Mouse (Mus musculus) midbrain, embryonic 12.5 days (tissue): ENCODE data around the gene Robo4. TPM values are rescaled to one million over a fixed set of nuclear protein-coding genes. Genes with fewer than 3 reads are reported as not detected.
A peak's percentile ranks its signal among the peaks of the same experiment; 100 is the strongest.

ENCODE experiments used
- ATAC-seq: fragments of 200-750 bp; cut with Nextera tagmentation; 2 replicates; pipeline ENCODE4 v1.8.0; 2017; ENCODE audit warnings: low read depth, moderate TSS enrichment, moderate library complexity; ENCODE audit not compliant: low FRiP score
- H3K27ac ChIP-seq: fragments of 300-500 bp; sonication (generic); replicated peaks from 2 replicates; pipeline ENCODE4 v1.5.1; 2016; ENCODE audit warnings: mild to moderate bottlenecking
- H3K27me3 ChIP-seq: fragments of 300-500 bp; sonication (generic); 2 replicates; pipeline ENCODE4 v1.6.1; 2016; ENCODE audit warnings: mild to moderate bottlenecking
- H3K36me3 ChIP-seq: fragments of 300-500 bp; sonication (generic); 2 replicates; pipeline ENCODE4 v1.6.1; 2016
- H3K4me1 ChIP-seq: fragments of 300-500 bp; sonication (generic); 2 replicates; pipeline ENCODE4 v1.6.1; 2016
- H3K4me2 ChIP-seq: fragments of 300-500 bp; sonication (generic); replicated peaks from 2 replicates; pipeline ENCODE4 v1.6.1; 2016; ENCODE audit warnings: mild to moderate bottlenecking, moderate library complexity
- H3K4me3 ChIP-seq: fragments of 300-500 bp; sonication (generic); 2 replicates; pipeline ENCODE4 v1.5.1; 2016; ENCODE audit warnings: mild to moderate bottlenecking
- H3K9ac ChIP-seq: fragments of 300-500 bp; sonication (generic); replicated peaks from 2 replicates; pipeline ENCODE4 v1.6.1; 2016; ENCODE audit warnings: mild to moderate bottlenecking, moderate library complexity
- H3K9me3 ChIP-seq: fragments of 300-500 bp; sonication (generic); 2 replicates; pipeline ENCODE4 v1.6.1; 2016; ENCODE audit warnings: mild to moderate bottlenecking
- WGBS: fragments of 180-500 bp; shearing (Covaris S2); methylation state at CpG from one replicate; pipeline ENCODE4 v1.1.7; 2016; 5-methylcytosine and 5-hydroxymethylcytosine counted together
- polyA plus RNA-seq: library from polyadenylated mRNA; unstranded; fragments of >200 nt; fragmentation: Nextera tagmentation; extraction: Ambion mirVana; gene quantifications from 2 replicates; pipeline ENCODE4 v1.2.1, GENCODE M21; 2016

The Robo4 gene
- 6.1 and 6.2 TPM in 2 replicates for polyA plus RNA-seq

- Histone ChIP-seq H3K9me3 (no peaks in the 10 kb centered on the region), H3K27me3 (peaks cover 2% of the 10 kb centered on the region; the same call in 1 of the 2 replicates), H3K27ac (no peak within 1 kb of the TSS), H3K36me3 (no peaks in the 10 kb centered on the region), H3K4me2 (no peak within 1 kb of the TSS), H3K4me1 (no peaks in the 10 kb centered on the region), H3K9ac (no peak within 1 kb of the TSS), H3K4me3 (no peak within 1 kb of the TSS)
- no peak for ATAC-seq
- WGBS = 19% methylated on average over 7 of the region's 7 CpGs
These were observed at the start of gene Robo4 for GRCm38 (mm10) chr9:37401802-37402201. TSS of gene Robo4 (plus strand) at chr9:37401897.

DNA sequence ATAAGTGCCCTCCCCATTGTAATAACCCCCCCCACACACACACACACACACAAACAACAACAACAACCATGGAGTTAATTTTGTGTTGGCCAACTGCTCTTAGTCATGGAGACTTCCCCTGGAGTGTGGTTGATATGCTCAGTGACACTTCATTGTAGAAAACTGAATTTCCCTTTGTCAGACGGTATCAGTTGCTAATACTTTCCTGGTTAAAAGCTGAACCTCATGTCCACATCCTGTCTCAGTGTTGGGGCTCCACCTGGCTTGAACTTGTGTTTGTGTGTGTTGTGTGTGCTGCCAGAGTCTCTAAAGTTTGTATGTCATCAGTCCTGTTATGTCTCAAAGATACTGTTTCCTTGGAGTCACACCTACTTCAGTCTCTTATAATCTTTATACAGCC, 47.2 kb upstream of the Robo4 start:
- Histone ChIP-seq H3K9ac (no peak overlapping the region), H3K4me1 (peaks cover 11% of the 10 kb centered on the region), H3K9me3 (no peaks in the 10 kb centered on the region), H3K4me2 (no peak overlapping the region), H3K36me3 (no peaks in the 10 kb centered on the region), H3K4me3 (no peak overlapping the region), H3K27ac (no peak overlapping the region), H3K27me3 (no peaks in the 10 kb centered on the region)
- 80% methylated on average over 1 of the region's 1 CpGs for WGBS
- no peak for ATAC-seq

- Histone ChIP-seq H3K9ac (no peak overlapping the region), H3K9me3 (no peaks in the 10 kb centered on the region), H3K4me3 (no peak overlapping the region), H3K4me2 (no peak overlapping the region), H3K27me3 (no peaks in the 10 kb centered on the region), H3K36me3 (no peaks in the 10 kb centered on the region), H3K4me1 (peaks cover 25% of the 10 kb centered on the region), H3K27ac (peak overlapping the region; percentile 75)
- peak; percentile 38 for ATAC-seq
- WGBS = 46% methylated on average over 7 of the region's 7 CpGs
These were observed 42.9 kb upstream of the Robo4 start for GRCm38 (mm10) chr9:37358713-37359330.

DNA sequence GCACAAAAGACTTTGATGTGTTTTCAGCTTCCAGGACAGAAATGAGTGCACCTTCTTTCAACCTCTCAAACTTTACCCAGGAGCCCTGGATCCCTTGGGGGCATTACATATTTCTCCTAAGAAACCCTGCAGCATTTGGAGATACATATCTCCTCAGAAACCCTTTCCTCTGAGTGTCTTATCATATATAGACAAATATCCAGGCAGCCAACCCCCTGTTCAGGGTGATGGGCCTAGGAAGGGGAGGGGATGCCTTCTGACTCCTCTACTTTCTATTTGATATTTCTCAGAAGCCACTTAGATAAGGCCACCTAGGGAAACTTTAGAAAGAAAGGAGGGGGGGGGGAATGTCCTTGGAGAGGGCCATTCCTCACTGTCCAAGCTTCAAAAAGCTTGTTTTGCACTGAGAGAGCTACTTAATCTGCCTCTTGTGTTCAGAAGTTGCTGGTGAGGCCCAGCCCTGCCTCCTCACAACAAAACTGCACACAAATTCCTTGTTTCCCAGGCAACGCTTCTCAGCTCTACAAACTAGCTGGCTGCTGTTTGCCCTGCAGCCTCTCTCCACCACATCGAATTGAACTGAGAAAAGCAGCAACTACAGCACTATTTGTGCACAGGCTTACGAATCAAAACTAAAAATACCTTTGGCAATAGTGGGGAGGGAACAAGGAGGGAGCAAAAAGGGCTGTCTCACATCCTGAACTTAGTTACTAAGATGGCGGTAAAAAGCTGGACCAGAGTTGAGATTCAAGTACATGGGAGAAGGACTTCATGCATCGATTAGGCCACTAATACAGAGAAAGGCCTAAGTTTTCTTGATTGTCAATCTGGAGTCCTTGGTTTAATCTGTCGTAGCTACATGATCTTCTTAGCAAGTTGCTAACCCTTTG, 42.1 kb upstream of the Robo4 start:
- Histone ChIP-seq H3K9me3 (no peaks in the 10 kb centered on the region), H3K36me3 (no peaks in the 10 kb centered on the region), H3K27me3 (no peaks in the 10 kb centered on the region), H3K4me3 (no peak overlapping the region), H3K27ac (peak overlapping the region; percentile 75), H3K4me2 (no peak overlapping the region), H3K4me1 (peaks cover 25% of the 10 kb centered on the region), H3K9ac (no peak overlapping the region)
- 12% methylated on average over 6 of the region's 6 CpGs for WGBS
- peak; percentile 88 for ATAC-seq

DNA sequence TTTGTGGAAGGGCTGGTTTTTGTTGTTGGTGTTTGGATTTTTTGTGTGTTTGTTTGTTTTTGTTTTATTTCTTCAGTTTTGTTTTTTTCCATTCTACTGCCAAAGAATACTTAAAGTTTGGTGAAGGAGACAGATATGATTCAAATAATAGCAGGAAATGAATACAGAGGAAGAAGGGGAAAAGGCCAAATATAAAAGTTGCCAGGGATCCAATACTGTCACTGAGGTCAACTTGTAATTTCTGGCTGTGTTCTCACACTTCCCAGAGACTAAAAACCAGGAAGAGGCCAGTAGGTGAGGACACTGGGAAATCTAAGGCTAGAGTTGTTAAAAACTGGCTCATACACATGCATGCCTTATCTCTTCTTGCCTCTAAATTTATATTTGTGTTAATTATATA, 39.6 kb upstream of the Robo4 start:
- no peak overlapping the region for H3K4me3 ChIP-seq
- no peak for ATAC-seq

DNA sequence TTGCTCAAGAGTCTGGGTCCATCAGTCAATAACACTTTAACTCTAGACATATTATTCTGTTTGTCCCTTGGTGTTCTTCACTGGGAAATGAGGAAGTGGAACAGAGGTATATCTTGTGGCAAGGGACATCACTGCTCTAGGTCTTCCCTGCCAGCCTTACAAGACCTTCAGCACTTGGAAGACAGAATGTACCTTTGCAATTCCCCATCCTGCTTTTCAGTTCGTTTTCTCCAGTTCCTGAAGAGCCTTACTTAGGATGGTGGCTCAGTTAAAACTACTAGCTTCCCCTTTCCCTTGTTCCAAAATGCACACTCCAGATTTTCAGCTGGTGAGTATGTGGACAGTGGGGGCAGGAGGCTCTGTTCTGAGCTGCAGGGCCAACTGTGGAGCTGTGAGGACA, 38.8 kb upstream of the Robo4 start:
- no peak for ATAC-seq
- no peaks in the 10 kb centered on the region for H3K27me3 ChIP-seq
- H3K9me3 ChIP-seq = no peaks in the 10 kb centered on the region
- H3K4me2 ChIP-seq = no peak overlapping the region
- peaks cover 25% of the 10 kb centered on the region for H3K4me1 ChIP-seq
- H3K4me3 ChIP-seq = no peak overlapping the region
- H3K27ac ChIP-seq = no peak overlapping the region
- H3K9ac ChIP-seq = no peak overlapping the region
- 74% methylated on average over 1 of the region's 1 CpGs for WGBS
- no peaks in the 10 kb centered on the region for H3K36me3 ChIP-seq

More for the DNA sequence above, 39.6 kb upstream of the Robo4 start:
- Histone ChIP-seq H3K4me1 (peaks cover 25% of the 10 kb centered on the region), H3K4me2 (no peak overlapping the region), H3K27me3 (no peaks in the 10 kb centered on the region), H3K9ac (no peak overlapping the region), H3K9me3 (no peaks in the 10 kb centered on the region), H3K36me3 (no peaks in the 10 kb centered on the region), H3K27ac (no peak overlapping the region)

- H3K4me2 ChIP-seq = no peak overlapping the region
- ATAC-seq = no peak
- H3K4me1 ChIP-seq = peaks cover 23% of the 10 kb centered on the region
- H3K4me3 ChIP-seq = no peak overlapping the region
- no peak overlapping the region for H3K9ac ChIP-seq
- WGBS = 83% methylated on average over 3 of the region's 3 CpGs
- no peak overlapping the region for H3K27ac ChIP-seq
- H3K9me3 ChIP-seq = no peaks in the 10 kb centered on the region
- H3K36me3 ChIP-seq = no peaks in the 10 kb centered on the region
- H3K27me3 ChIP-seq = no peaks in the 10 kb centered on the region
These were observed 38.1 kb upstream of the Robo4 start for GRCm38 (mm10) chr9:37363551-37363950.

DNA sequence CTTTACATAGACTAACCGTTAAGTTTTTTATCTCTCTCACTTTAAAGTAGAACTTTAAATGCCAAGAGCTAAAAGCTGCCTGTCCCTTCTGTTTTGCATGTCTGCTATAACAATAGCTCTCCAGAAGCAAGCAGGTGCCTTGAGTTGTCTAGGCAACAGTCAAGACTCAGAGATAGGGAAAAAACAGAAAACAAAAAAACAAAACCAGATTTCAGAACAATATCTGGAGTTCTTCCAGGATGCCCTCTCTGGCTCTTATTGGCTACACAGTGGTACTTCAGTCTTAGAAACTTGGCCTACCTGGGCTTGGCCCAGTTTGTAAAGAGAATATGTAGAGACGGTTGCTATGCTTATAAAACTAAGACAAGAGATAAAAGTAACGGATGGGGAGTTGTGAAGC, 37.3 kb upstream of the Robo4 start:
- WGBS = 67% methylated on average over 3 of the region's 3 CpGs
- H3K9me3 ChIP-seq = no peaks in the 10 kb centered on the region
- ATAC-seq = no peak

GRCm38 (mm10) chr9:37365706-37366105, 36.0 kb upstream of the Robo4 start:
- 77% methylated on average over 5 of the region's 5 CpGs for WGBS

More for the DNA sequence above, 37.3 kb upstream of the Robo4 start:
- H3K4me1 ChIP-seq = peaks cover 15% of the 10 kb centered on the region
- no peaks in the 10 kb centered on the region for H3K27me3 ChIP-seq
- H3K9ac ChIP-seq = no peak overlapping the region
- no peak overlapping the region for H3K4me3 ChIP-seq
- H3K36me3 ChIP-seq = no peaks in the 10 kb centered on the region
- no peak overlapping the region for H3K27ac ChIP-seq
- no peak overlapping the region for H3K4me2 ChIP-seq

GRCm38 (mm10) chr9:37367301-37368080, 34.2 kb upstream of the Robo4 start, which contains the start of gene Hepacam:
TSS of gene Hepacam (plus strand) at chr9:37367351.
- no peak within 1 kb of the TSS for H3K9ac ChIP-seq
- no peak within 1 kb of the TSS for H3K27ac ChIP-seq
- H3K4me3 ChIP-seq = no peak within 1 kb of the TSS
- no peaks in the 10 kb centered on the region for H3K4me1 ChIP-seq
- no peak within 1 kb of the TSS for H3K4me2 ChIP-seq
- no peaks in the 10 kb centered on the region for H3K9me3 ChIP-seq
- no peaks in the 10 kb centered on the region for H3K27me3 ChIP-seq
- WGBS = 83% methylated on average over 17 of the region's 17 CpGs
- ATAC-seq = no peak
- no peaks in the 10 kb centered on the region for H3K36me3 ChIP-seq

More at GRCm38 (mm10) chr9:37365706-37366105, 36.0 kb upstream of the Robo4 start:
- no peak overlapping the region for H3K9ac ChIP-seq
- ATAC-seq = no peak
- no peak overlapping the region for H3K4me2 ChIP-seq
- H3K27me3 ChIP-seq = no peaks in the 10 kb centered on the region
- H3K36me3 ChIP-seq = no peaks in the 10 kb centered on the region
- H3K27ac ChIP-seq = no peak overlapping the region
- H3K9me3 ChIP-seq = no peaks in the 10 kb centered on the region
- H3K4me3 ChIP-seq = no peak overlapping the region
- H3K4me1 ChIP-seq = peaks cover 2% of the 10 kb centered on the region

GRCm38 (mm10) chr9:37368081-37368830, 33.4 kb upstream of the Robo4 start:
- no peak overlapping the region for H3K27ac ChIP-seq
- H3K4me2 ChIP-seq = no peak overlapping the region
- no peaks in the 10 kb centered on the region for H3K36me3 ChIP-seq
- H3K4me1 ChIP-seq = no peaks in the 10 kb centered on the region
- no peak overlapping the region for H3K9ac ChIP-seq
- 83% methylated on average over 11 of the region's 11 CpGs for WGBS
- no peaks in the 10 kb centered on the region for H3K9me3 ChIP-seq
- H3K27me3 ChIP-seq = no peaks in the 10 kb centered on the region
- ATAC-seq = no peak
- no peak overlapping the region for H3K4me3 ChIP-seq
